Mouse (Mus musculus): ENCODE results near the gene Krt36. TPM values are rescaled to one million over a fixed set of nuclear protein-coding genes. Genes with fewer than 3 reads are reported as not detected.

The Krt36 gene
- polyA plus RNA-seq, 1 experiment from 2014 or later, result not detected

DNA sequence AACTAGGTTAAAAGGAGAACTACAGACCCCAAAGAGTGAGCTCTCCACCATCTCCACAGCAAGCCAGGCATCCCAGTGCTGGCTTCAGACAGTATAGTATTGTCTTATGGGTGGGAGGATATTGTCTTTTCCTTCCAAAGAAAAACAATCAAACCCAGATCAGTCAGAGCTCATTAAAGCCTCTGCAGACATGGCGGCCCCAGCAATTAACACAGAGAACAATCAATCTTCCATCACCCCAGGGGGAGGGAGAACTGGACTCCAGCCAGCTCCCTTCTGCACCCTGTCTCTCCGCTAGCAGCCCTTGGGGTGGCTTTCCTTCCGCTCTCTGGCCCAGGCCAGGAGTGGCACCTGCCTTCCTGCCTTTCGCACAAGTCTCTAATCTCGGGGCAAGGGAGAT, 32.3 kb upstream of the Krt36 start:
- Histone ChIP-seq H3K9me3 (ENCODE audit: control insufficient read depth, low read length) (no peaks in the 10 kb centered on the region), H3K4me2 (replicated peaks; ENCODE audit: low read depth, low read length) (no peak overlapping the region), H3K36me3 (ENCODE audit: control insufficient read depth, insufficient read depth, low read length) (no peaks in the 10 kb centered on the region), H3K27me3 (ENCODE audit: control insufficient read depth, insufficient read depth, low read length) (no peaks in the 10 kb centered on the region), H3K4me1 (replicated peaks; ENCODE audit: control insufficient read depth, insufficient read depth, low read length) (no peaks in the 10 kb centered on the region), H3K27ac (ENCODE audit: low read depth, low read length) (no peak overlapping the region), H3K4me3 (ENCODE audit: low read depth, low read length) (no peak overlapping the region), H3K9ac (ENCODE audit: low read depth, low read length) (no peak overlapping the region)
- DNase-seq (ENCODE audit: low spot score), result peak; percentile 26
- no peak for ATAC-seq (ENCODE audit: low FRiP score)
- WGBS, result 49% methylated on average over 5 of the region's 5 CpGs

DNA sequence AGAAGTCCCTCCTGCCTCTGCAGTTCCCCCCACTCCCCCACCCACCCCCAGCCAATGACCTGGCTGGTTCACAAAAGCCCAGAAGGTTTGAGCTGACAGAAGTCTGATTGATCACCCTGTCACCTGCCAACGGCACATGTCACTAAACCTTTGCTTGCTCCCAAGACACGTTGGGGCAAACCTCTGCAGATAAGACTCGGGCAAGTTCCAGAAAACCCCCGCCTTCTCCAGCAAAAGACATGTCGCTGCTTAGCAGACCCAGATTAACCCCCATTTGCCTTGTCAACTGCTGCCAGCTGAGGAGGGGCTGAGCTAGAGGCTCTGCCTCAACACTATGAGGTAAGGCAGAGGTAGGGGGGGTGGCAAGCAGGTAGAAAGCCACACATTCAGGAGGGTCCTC, 31.1 kb upstream of the Krt36 start:
- Histone ChIP-seq H3K4me3 (ENCODE audit: low read depth, low read length) (no peak overlapping the region), H3K4me2 (replicated peaks; ENCODE audit: low read depth, low read length) (no peak overlapping the region), H3K4me1 (replicated peaks; ENCODE audit: control insufficient read depth, insufficient read depth, low read length) (no peaks in the 10 kb centered on the region), H3K9ac (ENCODE audit: low read depth, low read length) (no peak overlapping the region), H3K27ac (ENCODE audit: low read depth, low read length) (no peak overlapping the region), H3K36me3 (ENCODE audit: control insufficient read depth, insufficient read depth, low read length) (no peaks in the 10 kb centered on the region), H3K27me3 (ENCODE audit: control insufficient read depth, insufficient read depth, low read length) (no peaks in the 10 kb centered on the region), H3K9me3 (ENCODE audit: control insufficient read depth, low read length) (no peaks in the 10 kb centered on the region)
- WGBS, result 30% methylated on average over 5 of the region's 5 CpGs
- no peak for DNase-seq (ENCODE audit: low spot score)
- no peak for ATAC-seq (ENCODE audit: low FRiP score)

DNA sequence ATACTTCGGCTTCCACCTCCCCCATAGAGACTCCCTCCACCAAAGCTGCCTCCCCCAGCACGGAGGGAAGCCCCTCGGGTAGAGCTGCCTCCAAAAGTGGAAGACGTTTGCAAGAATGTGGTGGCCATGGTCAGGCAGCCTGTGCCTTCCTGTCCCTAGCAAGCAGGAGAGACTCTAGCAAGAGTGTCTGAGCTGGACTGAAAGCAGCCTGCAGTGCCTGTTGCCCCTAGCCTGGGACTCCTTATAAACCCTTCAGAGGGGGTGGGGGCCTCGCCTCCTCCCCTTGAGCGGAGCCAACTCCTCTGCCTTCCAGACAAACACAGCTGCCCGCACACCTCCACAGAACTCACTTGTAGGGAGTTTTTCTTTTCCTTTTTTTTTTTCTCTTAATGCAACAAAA, 30.3 kb upstream of the Krt36 start, which contains the start of gene Krt15:
Gene Krt15, minus strand, starts transcription at position 198 of the 400 bp plus-strand sequence.
- DNase-seq (ENCODE audit: low spot score), result no peak
- Histone ChIP-seq H3K27ac (ENCODE audit: low read depth, low read length) (no peak within 1 kb of the TSS), H3K36me3 (ENCODE audit: control insufficient read depth, insufficient read depth, low read length) (no peaks in the 10 kb centered on the region), H3K9me3 (ENCODE audit: control insufficient read depth, low read length) (no peaks in the 10 kb centered on the region), H3K4me1 (replicated peaks; ENCODE audit: control insufficient read depth, insufficient read depth, low read length) (no peaks in the 10 kb centered on the region), H3K4me2 (replicated peaks; ENCODE audit: low read depth, low read length) (no peak within 1 kb of the TSS), H3K27me3 (ENCODE audit: control insufficient read depth, insufficient read depth, low read length) (no peaks in the 10 kb centered on the region), H3K9ac (ENCODE audit: low read depth, low read length) (no peak within 1 kb of the TSS), H3K4me3 (ENCODE audit: low read depth, low read length) (no peak within 1 kb of the TSS)
- WGBS, result 76% methylated on average over 7 of the region's 7 CpGs
- ATAC-seq (ENCODE audit: low FRiP score), result no peak

DNA sequence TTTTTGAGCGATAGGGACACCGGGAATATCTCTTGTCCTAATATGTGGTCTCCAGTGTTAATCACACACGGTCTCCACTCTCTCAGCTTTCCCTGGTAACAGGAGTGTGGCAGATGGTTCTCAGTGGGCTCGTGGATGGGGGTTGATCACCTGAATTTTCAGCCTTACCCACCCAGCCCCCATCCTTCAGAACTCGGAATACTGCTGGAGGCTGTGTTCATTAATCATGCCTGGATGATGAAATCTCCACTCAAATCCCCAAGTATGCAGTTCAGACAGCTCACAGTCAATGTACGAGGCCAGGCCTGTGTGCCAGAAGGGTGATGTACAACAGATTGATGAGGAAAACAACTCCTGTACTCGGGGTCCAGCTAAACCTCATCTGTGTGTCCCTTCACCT, 19.5 kb upstream of the Krt36 start:
- no peak for DNase-seq (ENCODE audit: low spot score)
- H3K4me1 ChIP-seq (replicated peaks; ENCODE audit: control insufficient read depth, insufficient read depth, low read length), result no peaks in the 10 kb centered on the region
- no peak overlapping the region for H3K4me3 ChIP-seq (ENCODE audit: low read depth, low read length)
- H3K9ac ChIP-seq (ENCODE audit: low read depth, low read length), result no peak overlapping the region
- no peak for ATAC-seq (ENCODE audit: low FRiP score)
- H3K9me3 ChIP-seq (ENCODE audit: control insufficient read depth, low read length), result no peaks in the 10 kb centered on the region
- no peak overlapping the region for H3K4me2 ChIP-seq (replicated peaks; ENCODE audit: low read depth, low read length)
- H3K36me3 ChIP-seq (ENCODE audit: control insufficient read depth, insufficient read depth, low read length), result no peaks in the 10 kb centered on the region
- WGBS, result 79% methylated on average over 7 of the region's 7 CpGs
- no peak overlapping the region for H3K27ac ChIP-seq (ENCODE audit: low read depth, low read length)
- H3K27me3 ChIP-seq (ENCODE audit: control insufficient read depth, insufficient read depth, low read length), result no peaks in the 10 kb centered on the region

DNA sequence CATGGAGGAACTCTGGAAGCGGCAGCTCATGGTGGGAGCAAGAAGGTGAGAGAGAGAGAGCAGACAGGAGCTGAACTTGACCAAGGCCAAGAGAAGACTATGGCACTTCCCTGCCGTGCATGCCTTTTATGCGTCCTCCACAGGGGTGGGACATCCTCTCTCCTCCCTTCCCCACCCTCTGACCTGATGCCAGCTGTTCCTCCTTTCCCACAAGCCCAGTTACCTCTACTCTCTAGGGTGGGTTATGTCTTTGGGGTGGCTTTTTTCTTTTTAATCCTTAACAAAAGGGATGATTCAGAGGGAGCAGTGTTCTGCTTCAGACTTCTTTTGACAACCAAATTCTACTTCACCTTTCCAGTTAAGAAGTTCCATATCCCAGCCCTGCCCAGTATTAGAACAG, 16.0 kb upstream of the Krt36 start, which contains the start of gene Krt13:
Gene Krt13, minus strand, starts transcription at position 101 of the 400 bp plus-strand sequence.
- no peaks in the 10 kb centered on the region for H3K27me3 ChIP-seq (ENCODE audit: control insufficient read depth, insufficient read depth, low read length)
- H3K4me2 ChIP-seq (replicated peaks; ENCODE audit: low read depth, low read length), result no peak within 1 kb of the TSS
- no peak within 1 kb of the TSS for H3K27ac ChIP-seq (ENCODE audit: low read depth, low read length)
- DNase-seq (ENCODE audit: low spot score), result no peak
- H3K4me1 ChIP-seq (replicated peaks; ENCODE audit: control insufficient read depth, insufficient read depth, low read length), result no peaks in the 10 kb centered on the region
- no peak within 1 kb of the TSS for H3K9ac ChIP-seq (ENCODE audit: low read depth, low read length)
- no peaks in the 10 kb centered on the region for H3K36me3 ChIP-seq (ENCODE audit: control insufficient read depth, insufficient read depth, low read length)
- H3K9me3 ChIP-seq (ENCODE audit: control insufficient read depth, low read length), result no peaks in the 10 kb centered on the region
- ATAC-seq (ENCODE audit: low FRiP score), result no peak
- no peak within 1 kb of the TSS for H3K4me3 ChIP-seq (ENCODE audit: low read depth, low read length)
- WGBS, result 85% methylated on average over 3 of the region's 3 CpGs

DNA sequence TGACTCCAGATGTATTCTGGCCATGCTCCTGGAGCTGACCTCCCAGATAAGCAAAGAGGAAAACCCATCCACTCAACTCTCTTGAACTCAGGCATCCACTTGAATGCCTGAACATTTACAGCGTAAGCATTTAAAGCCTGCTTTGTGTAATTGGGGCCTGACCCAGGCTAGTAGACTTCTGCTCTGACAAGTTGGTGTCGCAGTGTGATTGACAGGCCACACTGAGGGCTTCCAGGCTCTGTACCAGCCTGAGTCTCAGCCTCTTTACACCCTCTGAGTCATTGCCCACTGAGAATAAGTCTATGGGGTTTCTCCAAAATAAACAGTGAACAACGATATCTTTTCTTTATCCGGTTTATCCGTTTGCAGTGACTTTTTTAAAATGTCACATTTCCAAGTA, 14.9 kb upstream of the Krt36 start:
- Histone ChIP-seq H3K27me3 (ENCODE audit: control insufficient read depth, insufficient read depth, low read length) (no peaks in the 10 kb centered on the region), H3K4me3 (ENCODE audit: low read depth, low read length) (no peak overlapping the region), H3K4me2 (replicated peaks; ENCODE audit: low read depth, low read length) (no peak overlapping the region), H3K9ac (ENCODE audit: low read depth, low read length) (no peak overlapping the region), H3K9me3 (ENCODE audit: control insufficient read depth, low read length) (no peaks in the 10 kb centered on the region), H3K27ac (ENCODE audit: low read depth, low read length) (no peak overlapping the region), H3K4me1 (replicated peaks; ENCODE audit: control insufficient read depth, insufficient read depth, low read length) (no peaks in the 10 kb centered on the region), H3K36me3 (ENCODE audit: control insufficient read depth, insufficient read depth, low read length) (no peaks in the 10 kb centered on the region)
- DNase-seq (ENCODE audit: low spot score) (no peak), ATAC-seq (ENCODE audit: low FRiP score) (no peak)
- 92% methylated on average over 5 of the region's 5 CpGs for WGBS

DNA sequence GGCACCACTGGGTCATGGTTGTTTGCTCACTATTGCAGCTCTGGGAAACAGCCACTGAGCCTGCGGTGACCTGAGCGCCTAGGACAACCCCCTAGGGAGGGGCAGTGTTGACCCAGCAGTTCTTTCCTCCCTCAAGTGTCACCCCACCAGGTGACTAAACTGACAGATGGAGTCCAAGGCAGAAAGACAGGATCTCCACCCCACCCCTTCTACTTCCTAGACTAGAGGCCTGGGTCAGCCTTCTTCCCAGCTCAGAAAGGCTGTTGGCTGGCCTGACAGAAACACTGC, 8.3 kb upstream of the Krt36 start:
- Histone ChIP-seq H3K27me3 (ENCODE audit: control insufficient read depth, insufficient read depth, low read length) (no peaks in the 10 kb centered on the region), H3K9ac (ENCODE audit: low read depth, low read length) (no peak overlapping the region), H3K36me3 (ENCODE audit: control insufficient read depth, insufficient read depth, low read length) (no peaks in the 10 kb centered on the region), H3K4me1 (replicated peaks; ENCODE audit: control insufficient read depth, insufficient read depth, low read length) (no peaks in the 10 kb centered on the region), H3K9me3 (ENCODE audit: control insufficient read depth, low read length) (no peaks in the 10 kb centered on the region), H3K4me3 (ENCODE audit: low read depth, low read length) (no peak overlapping the region), H3K4me2 (replicated peaks; ENCODE audit: low read depth, low read length) (no peak overlapping the region), H3K27ac (ENCODE audit: low read depth, low read length) (no peak overlapping the region)
- WGBS, result 65% methylated on average over 2 of the region's 2 CpGs
- ATAC-seq (ENCODE audit: low FRiP score) (no peak), DNase-seq (ENCODE audit: low spot score) (no peak)

DNA sequence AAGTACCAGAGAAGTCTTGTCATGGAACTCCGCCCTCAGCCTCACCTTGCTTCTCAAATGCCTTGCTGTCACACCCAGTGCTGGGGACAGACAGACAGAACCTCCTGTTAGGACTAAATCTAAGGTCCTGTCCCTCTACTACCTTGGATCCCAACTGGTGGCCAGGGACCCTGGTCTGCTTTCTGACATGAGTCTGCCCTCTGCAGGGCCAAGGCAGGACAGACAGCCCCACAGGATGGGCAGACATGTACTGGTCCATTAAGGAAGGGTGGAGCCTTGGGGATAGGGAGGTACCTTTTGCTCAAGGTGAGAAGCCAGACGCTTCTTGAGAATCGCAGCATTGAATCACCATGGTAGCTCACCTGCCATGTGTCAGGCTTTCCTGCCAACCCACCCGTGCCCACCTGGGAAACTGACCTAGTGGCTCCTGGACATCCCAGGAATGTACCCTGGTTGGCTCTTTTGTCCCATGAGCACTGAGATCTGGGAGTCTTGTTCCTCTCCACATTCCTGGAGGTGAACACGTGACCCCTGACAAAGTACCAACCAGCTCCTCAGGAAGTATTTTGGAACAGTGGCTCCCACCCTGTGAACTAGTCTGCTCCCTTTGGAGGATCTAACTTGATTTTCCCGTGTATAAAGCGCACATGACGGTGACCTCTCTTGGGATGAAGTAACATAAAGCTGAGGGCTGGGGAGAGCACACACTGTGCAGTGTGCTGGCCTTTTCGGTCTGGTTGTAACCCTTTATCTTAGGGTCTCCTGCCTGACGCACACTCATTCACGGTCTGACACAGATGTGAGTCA, 7.7 kb upstream of the Krt36 start:
- no peak overlapping the region for H3K4me3 ChIP-seq (ENCODE audit: low read depth, low read length)
- ATAC-seq (ENCODE audit: low FRiP score), result no peak
- H3K4me2 ChIP-seq (replicated peaks; ENCODE audit: low read depth, low read length), result no peak overlapping the region
- WGBS, result 71% methylated on average over 11 of the region's 11 CpGs
- H3K9me3 ChIP-seq (ENCODE audit: control insufficient read depth, low read length), result no peaks in the 10 kb centered on the region
- H3K4me1 ChIP-seq (replicated peaks; ENCODE audit: control insufficient read depth, insufficient read depth, low read length), result no peaks in the 10 kb centered on the region
- no peak overlapping the region for H3K9ac ChIP-seq (ENCODE audit: low read depth, low read length)
- DNase-seq (ENCODE audit: low spot score), result no peak
- H3K27ac ChIP-seq (ENCODE audit: low read depth, low read length), result no peak overlapping the region
- no peaks in the 10 kb centered on the region for H3K27me3 ChIP-seq (ENCODE audit: control insufficient read depth, insufficient read depth, low read length)
- no peaks in the 10 kb centered on the region for H3K36me3 ChIP-seq (ENCODE audit: control insufficient read depth, insufficient read depth, low read length)

DNA sequence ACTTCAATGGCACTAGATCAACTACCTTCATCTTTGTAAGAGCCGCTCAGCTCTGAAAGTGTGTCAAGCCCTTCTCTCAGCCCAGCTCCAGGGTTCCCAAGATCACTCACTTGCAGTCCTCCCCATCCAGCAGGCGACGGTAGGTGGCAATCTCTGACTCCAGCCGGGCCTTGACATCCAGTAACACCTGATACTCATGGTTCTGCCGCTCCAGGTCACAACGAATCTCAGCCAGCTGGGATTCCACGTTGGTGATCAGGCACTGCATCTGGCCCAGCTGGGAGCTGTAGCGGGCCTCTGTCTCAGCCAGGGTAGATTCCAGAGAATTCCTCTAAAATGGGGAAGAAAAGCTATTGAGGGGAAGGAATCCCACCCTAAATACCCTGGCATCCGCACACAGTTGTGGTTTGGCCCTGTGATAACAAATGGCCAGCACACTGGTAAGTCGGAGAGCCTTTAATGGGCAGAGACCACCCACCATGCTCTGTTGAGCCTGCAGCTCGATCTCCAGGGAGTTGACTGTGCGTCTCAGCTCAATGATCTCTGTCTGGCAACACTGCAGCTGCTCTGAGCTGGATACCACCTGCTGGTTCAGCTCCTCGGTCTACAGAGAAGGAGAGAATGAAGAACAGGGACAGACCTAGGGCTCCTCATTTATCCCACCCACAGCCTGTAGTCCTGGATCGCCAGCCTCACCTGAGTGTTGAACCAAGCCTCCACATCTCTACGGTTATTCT, 2.6 kb downstream of the Krt36 start:
- WGBS, result 67% methylated on average over 15 of the region's 15 CpGs

More for the DNA sequence above, 2.6 kb downstream of the Krt36 start:
- no peak overlapping the region for H3K9ac ChIP-seq (ENCODE audit: low read depth, low read length)
- H3K36me3 ChIP-seq (ENCODE audit: control insufficient read depth, insufficient read depth, low read length), result no peaks in the 10 kb centered on the region
- H3K27me3 ChIP-seq (ENCODE audit: control insufficient read depth, insufficient read depth, low read length), result no peaks in the 10 kb centered on the region
- no peaks in the 10 kb centered on the region for H3K9me3 ChIP-seq (ENCODE audit: control insufficient read depth, low read length)
- H3K4me2 ChIP-seq (replicated peaks; ENCODE audit: low read depth, low read length), result no peak overlapping the region
- H3K4me1 ChIP-seq (replicated peaks; ENCODE audit: control insufficient read depth, insufficient read depth, low read length), result no peaks in the 10 kb centered on the region
- no peak overlapping the region for H3K4me3 ChIP-seq (ENCODE audit: low read depth, low read length)
- ATAC-seq (ENCODE audit: low FRiP score), result no peak
- no peak overlapping the region for H3K27ac ChIP-seq (ENCODE audit: low read depth, low read length)
- DNase-seq (ENCODE audit: low spot score), result peak; percentile 10
